Mouse (Mus musculus) ovary, adult 18-20 months (tissue): ENCODE measurements around the gene Daam2.

Experiments
- DNase-seq: peaks from one replicate; pipeline ENCODE4 v3.0.0; 2022; ENCODE audit warnings: low spot score, mixed read lengths

Daam2 gene

GRCm38 (mm10) chr17:49431176-49431575 is 133.0 kb downstream of the Daam2 start:
- no peak for DNase-seq

- no peak for DNase-seq
Observed at GRCm38 (mm10) chr17:49430136-49430535, 134.0 kb downstream of the Daam2 start.

GRCm38 (mm10) chr17:49429471-49430129 is 134.5 kb downstream of the Daam2 start:
- no peak for DNase-seq

GRCm38 (mm10) chr17:49428751-49429415 is 135.3 kb downstream of the Daam2 start:
- no peak for DNase-seq

GRCm38 (mm10) chr17:49428239-49428688 is 135.9 kb downstream of the Daam2 start, which contains the start of gene Mocs1:
Gene Mocs1 (plus strand): TSS chr17:49428362.
- DNase-seq: peak; percentile 92

GRCm38 (mm10) chr17:49427631-49428238 is 136.4 kb downstream of the Daam2 start:
- DNase-seq: no peak

GRCm38 (mm10) chr17:49423872-49424271 is 140.3 kb downstream of the Daam2 start:
- DNase-seq: no peak

- no peak for DNase-seq
Observed at GRCm38 (mm10) chr17:49423067-49423325, 141.1 kb downstream of the Daam2 start.

- no peak for DNase-seq
Observed at GRCm38 (mm10) chr17:49422286-49423066, 141.7 kb downstream of the Daam2 start.

GRCm38 (mm10) chr17:49419813-49420212 is 144.3 kb downstream of the Daam2 start:
- DNase-seq: no peak

GRCm38 (mm10) chr17:49416228-49416627 is 147.9 kb downstream of the Daam2 start:
- no peak for DNase-seq

GRCm38 (mm10) chr17:49413554-49413953 is 150.6 kb downstream of the Daam2 start:
- DNase-seq: no peak

- DNase-seq: no peak
Observed at GRCm38 (mm10) chr17:49412974-49413373, 151.2 kb downstream of the Daam2 start.
